Mouse (Mus musculus) embryo, embryonic 11.5 days (tissue): ENCODE data around the gene Vmn1r124.
"Not testable (repeated sequence)": the region's sequence is repeated elsewhere in the genome, so short reads cannot be mapped to it uniquely, and the experiment has no call there.

Source experiments
- DNase-seq: peaks from one replicate; pipeline ENCODE4 v3.0.0-alpha.2; 2012; ENCODE audit warnings: low read depth, low spot score

Vmn1r124 gene

GRCm38 (mm10) chr7:21260517-21260916 lies at the start of gene Vmn1r124:
Gene Vmn1r124 (minus strand): TSS chr7:21260617.
- DNase-seq = not testable (repeated sequence)

GRCm38 (mm10) chr7:21301367-21301766 lies 41.0 kb upstream of the Vmn1r124 start, which contains the start of gene Vmn1r126:
Gene Vmn1r126 (minus strand): TSS chr7:21301467.
- not testable (repeated sequence) for DNase-seq

- not testable (repeated sequence) for DNase-seq
Measured at GRCm38 (mm10) chr7:21271879-21272278, 11.5 kb upstream of the Vmn1r124 start, which contains the start of gene Vmn1r125. Gene Vmn1r125 (plus strand): TSS chr7:21272179.
